Mouse (Mus musculus) hindbrain, embryonic 15.5 days (tissue): Measurements from ENCODE around the gene Dusp5. TPM values are rescaled to one million over a fixed set of nuclear protein-coding genes. Genes with fewer than 3 reads are reported as not detected.

Source experiments
- polyA plus RNA-seq: library from polyadenylated mRNA; unstranded; fragments of >200 nt; fragmentation: Nextera tagmentation; extraction: Ambion mirVana; gene quantifications from 2 replicates; pipeline ENCODE4 v1.2.1, GENCODE M21; 2015

Dusp5 gene
- polyA plus RNA-seq, 1 experiment from 2014 or later, result 7.7 TPM

Other genes starting within 250 kb of the Dusp5 start
- 48.7 and 52.7 TPM in 2 replicates for gene Mxi1, start 218.6 kb upstream of the Dusp5 start, polyA plus RNA-seq
- gene Gm10197, start 157.3 kb upstream of the Dusp5 start, polyA plus RNA-seq, result not detected in 2 replicates
- 28.3 and 31.6 TPM in 2 replicates for gene Smndc1, start 138.5 kb upstream of the Dusp5 start, polyA plus RNA-seq
- 218 and 261 TPM in 2 replicates for gene Nutf2-ps1, start 60.0 kb downstream of the Dusp5 start, polyA plus RNA-seq
- gene Smc3, start 71.3 kb downstream of the Dusp5 start, polyA plus RNA-seq, result 53.7 and 54.7 TPM in 2 replicates
- gene Rbm20, start 148.2 kb downstream of the Dusp5 start, polyA plus RNA-seq, result 0.71 and 0.80 TPM in 2 replicates